In genomic region chr3:82144725-82145125, GRCm38 (mm10) we compare ENCODE assay signal across 8 mouse cellular contexts. TPM values are rescaled to one million over a fixed set of nuclear protein-coding genes. Genes with fewer than 3 reads are reported as not detected.
DNase-seq lines count a peak whose midpoint lies in the region; ATAC-seq and TF ChIP-seq lines count a peak whose summit lies in the region.

No protein-coding gene starts in this region.

- H3K4me2 ChIP-seq in heart, embryonic 11.5 days, result peak overlapping the region; percentile 77
- H3K4me2 ChIP-seq in forebrain, embryonic 14.5 days (ENCODE audit: low read length), result peak overlapping the region; percentile 95
- H3K4me2 ChIP-seq in midbrain, postnatal 0 days (ENCODE audit: low read depth, low read length, poor library complexity, severe bottlenecking), result peak overlapping the region; percentile 90

- WGBS in heart, embryonic 11.5 days (ENCODE audit: insufficient replicate concordance), result 2% methylated on average over 14 of the region's 14 CpGs
- 3% methylated on average over 14 of the region's 14 CpGs for WGBS in forebrain, embryonic 14.5 days
- 9% methylated on average over 14 of the region's 14 CpGs for WGBS in midbrain, postnatal 0 days

- H3K9me3 ChIP-seq in heart, embryonic 11.5 days (replicated peaks; ENCODE audit: control insufficient read depth, low read length), result no peaks in the 10 kb centered on the region
- H3K9me3 ChIP-seq in ES-Bruce4 (replicated peaks; ENCODE audit: control insufficient read depth, insufficient read depth, low read length, poor library complexity, severe bottlenecking), result no peaks in the 10 kb centered on the region
- no peaks in the 10 kb centered on the region for H3K9me3 ChIP-seq in forebrain, embryonic 14.5 days (replicated peaks; ENCODE audit: control insufficient read depth, low read length)
- no peaks in the 10 kb centered on the region for H3K9me3 ChIP-seq in midbrain, postnatal 0 days (ENCODE audit: low read length)

- no peaks in the 10 kb centered on the region for H3K36me3 ChIP-seq in heart, embryonic 11.5 days (ENCODE audit: control insufficient read depth, insufficient read depth, low read length)
- no peaks in the 10 kb centered on the region for H3K36me3 ChIP-seq in ES-Bruce4 (ENCODE audit: control insufficient read depth, insufficient read depth, low read length, poor library complexity, severe bottlenecking)
- no peaks in the 10 kb centered on the region for H3K36me3 ChIP-seq in forebrain, embryonic 14.5 days (ENCODE audit: control insufficient read depth, insufficient read depth, low read length)
- H3K36me3 ChIP-seq in midbrain, postnatal 0 days (ENCODE audit: insufficient read depth, low read length), result no peaks in the 10 kb centered on the region

- H3K4me1 ChIP-seq in heart, embryonic 11.5 days (ENCODE audit: control insufficient read depth, insufficient read depth, low read length), result peaks cover 14% of the 10 kb centered on the region; the same call in 1 of the 2 replicates
- H3K4me1 ChIP-seq in ES-Bruce4 (ENCODE audit: control insufficient read depth, insufficient read depth, low read length), result no peaks in the 10 kb centered on the region
- H3K4me1 ChIP-seq in forebrain, embryonic 14.5 days (ENCODE audit: control insufficient read depth, insufficient read depth, low read length), result 0 out of 2 replicates have a peak, but pooled peaks cover 5% of the 10 kb centered on the region
- H3K4me1 ChIP-seq in midbrain, postnatal 0 days (ENCODE audit: insufficient read depth, low read length), result no peaks in the 10 kb centered on the region

- peak overlapping the region; percentile 81 for H3K27ac ChIP-seq in heart, embryonic 11.5 days (ENCODE audit: low read depth, low read length)
- no peak overlapping the region for H3K27ac ChIP-seq in ES-Bruce4 (ENCODE audit: insufficient read depth, low read length)
- H3K27ac ChIP-seq in forebrain, embryonic 14.5 days (ENCODE audit: low read depth, low read length), result no peak overlapping the region
- peak overlapping the region; percentile 55 for H3K27ac ChIP-seq in midbrain, postnatal 0 days (ENCODE audit: low read depth, low read length)

- TF ChIP-seq POLR2A in ES-Bruce4 (IDR thresholded peaks at IDR 0.05; ENCODE audit: insufficient read depth, low read length), result no peak

- intact Hi-C loops in heart, postnatal 14 days (cut with DNase I), result loop anchor here (5.0 kb wide), 1 partner anchor 38 kb away; no protein-coding TSS in a partner anchor

- peak; percentile 27 for ATAC-seq in heart, embryonic 11.5 days (replicated peaks; ENCODE audit: insufficient number of reproducible peaks, low FRiP score, low TSS enrichment)
- ATAC-seq in forebrain, embryonic 14.5 days, result peak; percentile 47; the same call in 1 of the 2 replicates
- ATAC-seq in midbrain, postnatal 0 days (ENCODE audit: low FRiP score), result peak; percentile 42; the same call in 1 of the 2 replicates
- ATAC-seq in erythroid progenitor cell, adult 5-6 weeks (replicated peaks; ENCODE audit: low FRiP score, poor library complexity, severe bottlenecking), result no peak

- peak overlapping the region; percentile 73 for H3K4me3 ChIP-seq in heart, embryonic 11.5 days (ENCODE audit: low read depth, low read length)
- H3K4me3 ChIP-seq in ES-Bruce4 (ENCODE audit: low read depth, low read length), result peak overlapping the region; percentile 43
- peak overlapping the region; percentile 46 for H3K4me3 ChIP-seq in forebrain, embryonic 14.5 days (ENCODE audit: low read depth, low read length)
- H3K4me3 ChIP-seq in midbrain, postnatal 0 days (ENCODE audit: low read depth, low read length), result peak overlapping the region; percentile 63

- no peaks in the 10 kb centered on the region for H3K27me3 ChIP-seq in heart, embryonic 11.5 days (ENCODE audit: control insufficient read depth, insufficient read depth, low read length)
- H3K27me3 ChIP-seq in ES-Bruce4 (ENCODE audit: control insufficient read depth, insufficient read depth, low read length, poor library complexity, severe bottlenecking), result no peaks in the 10 kb centered on the region
- H3K27me3 ChIP-seq in forebrain, embryonic 14.5 days (replicated peaks; ENCODE audit: control insufficient read depth, insufficient read depth, low read length), result no peaks in the 10 kb centered on the region
- H3K27me3 ChIP-seq in midbrain, postnatal 0 days (ENCODE audit: insufficient read depth, low read length), result no peaks in the 10 kb centered on the region

- no peak for TF ChIP-seq CTCF in ES-Bruce4 (IDR thresholded peaks at IDR 0.05; ENCODE audit: low read depth, low read length)
- TF ChIP-seq CTCF in midbrain, postnatal 0 days (IDR thresholded peaks at IDR 0.05), result no peak

- DNase-seq in heart, postnatal 14 days, result no peak
- DNase-seq in forebrain, embryonic 14.5 days (ENCODE audit: low spot score), result peak; percentile 14
- peak; percentile 27 to 32 for DNase-seq in kidney, postnatal 4 days
- DNase-seq in midbrain, postnatal 0 days (ENCODE audit: low spot score), result peak; percentile 3
- no peak for DNase-seq in urinary bladder, adult 2 months (ENCODE audit: low spot score)

- H3K9ac ChIP-seq in heart, embryonic 11.5 days (ENCODE audit: low read depth, low read length), result peak overlapping the region; percentile 86
- no peak overlapping the region for H3K9ac ChIP-seq in ES-Bruce4 (ENCODE audit: low read depth, poor library complexity, severe bottlenecking)
- peak overlapping the region; percentile 71 for H3K9ac ChIP-seq in forebrain, embryonic 14.5 days (ENCODE audit: low read length)
- H3K9ac ChIP-seq in midbrain, postnatal 0 days (replicated peaks; ENCODE audit: low read length, poor library complexity, severe bottlenecking), result peak overlapping the region; percentile 71

- TF ChIP-seq EP300 in ES-Bruce4 (IDR thresholded peaks at IDR 0.05; ENCODE audit: insufficient read depth, low read depth, low read length), result no peak

RNA-seq across cellular contexts. Expression of gene Gucy1a1, which starts 0.9 kb away (rescaled TPM):
- polyA plus RNA-seq in heart, embryonic 11.5 days (2014; fragmentation: Nextera tagmentation; extraction: Ambion mirVana), result 45.4 and 57.7 TPM in 2 replicates
- total RNA-seq in heart, postnatal 14 days (2021), result 10 to 100 TPM; 26.6 to 34.5 TPM
- polyA plus RNA-seq in ES-Bruce4 (2011; ENCODE audit: insufficient read depth, insufficient read length, low read depth, missing spikeins), result 0.15 and 0.52 TPM in 2 replicates
- 28.2 and 42.2 TPM in 2 replicates for polyA plus RNA-seq in forebrain, embryonic 14.5 days (2014; fragmentation: Nextera tagmentation; extraction: Ambion mirVana)
- total RNA-seq in midbrain, postnatal 0 days (2014; rRNA removed), result 42.1 and 45.7 TPM in 2 replicates
- 21.4 and 22.8 TPM in 2 replicates for polyA plus RNA-seq in midbrain, postnatal 0 days (2015; fragmentation: Nextera tagmentation; extraction: Ambion mirVana)
- polyA plus RNA-seq in urinary bladder, adult 2 months (2012; rRNA removed), result 13.7 and 18.5 TPM in 2 replicates
- total RNA-seq in erythroid progenitor cell, adult 5-6 weeks (2015; ENCODE audit: low replicate concordance), result 1.4 TPM in 1 of 2 replicates, not detected in the other
- not detected in 2 replicates for total RNA-seq in erythroid progenitor cell, adult 5-6 weeks (2017; ENCODE audit: low replicate concordance)

Comparison
In these comparisons a context has a peak if more than half of its experiments do, and no peak if none do; other contexts are left out.
1. H3K27ac ChIP-seq: peak in heart, embryonic 11.5 days (single experiment) and midbrain, postnatal 0 days (single experiment); none in ES-Bruce4 (single experiment) and forebrain, embryonic 14.5 days (single experiment).
2. DNase-seq: peak in forebrain, embryonic 14.5 days (single experiment), kidney, postnatal 4 days (2 of 2) and midbrain, postnatal 0 days (single experiment); none in heart, postnatal 14 days (0 of 2) and urinary bladder, adult 2 months (single experiment).
3. Peak in every context shown above with its lines, with median percentiles within 50 percentile points of each other: H3K4me2 ChIP-seq and H3K4me3 ChIP-seq.